Mouse (Mus musculus) gastrocnemius, adult 2 months (tissue): ENCODE measurements around the gene C2. TPM values are rescaled to one million over a fixed set of nuclear protein-coding genes. Genes with fewer than 3 reads are reported as not detected.
A peak's percentile ranks its signal among the peaks of the same experiment; 100 is the strongest.
"Not testable (repeated sequence)": the region's sequence is repeated elsewhere in the genome, so short reads cannot be mapped to it uniquely, and the experiment has no call there.

Experiments
- DNase-seq: peaks from one replicate; pipeline ENCODE4 v3.0.0; 2022
- H3K27ac ChIP-seq: fragments of 200-600 bp; 2 replicates; pipeline ENCODE4 v1.8.1; 2022; ENCODE audit warnings: mild to moderate bottlenecking
- H3K4me3 ChIP-seq: fragments of 200-600 bp; 2 replicates; pipeline ENCODE4 v1.8.1; 2022; ENCODE audit warnings: mild to moderate bottlenecking, moderate library complexity
- CTCF ChIP-seq: fragments of 200-600 bp; IDR thresholded peaks from 2 replicates; pipeline ENCODE4 v1.8.1; 2022; ENCODE audit warnings: antibody characterized with exemption, mild to moderate bottlenecking, moderate library complexity
- intact Hi-C: fragments of 180-260 bp; cut with DNase I; formaldehyde crosslinking; loops from one replicate; pipeline ENCODE4 v1.15.1; 2025
- total RNA-seq, 2 experiments: library from RNA; stranded (reverse); gene quantifications; 2 replicates each; pipeline ENCODE4 v1.2.3; 2021

C2 gene
- total RNA-seq, 2 experiments from 2014 or later, result 1.3 to 3.4 TPM

DNA sequence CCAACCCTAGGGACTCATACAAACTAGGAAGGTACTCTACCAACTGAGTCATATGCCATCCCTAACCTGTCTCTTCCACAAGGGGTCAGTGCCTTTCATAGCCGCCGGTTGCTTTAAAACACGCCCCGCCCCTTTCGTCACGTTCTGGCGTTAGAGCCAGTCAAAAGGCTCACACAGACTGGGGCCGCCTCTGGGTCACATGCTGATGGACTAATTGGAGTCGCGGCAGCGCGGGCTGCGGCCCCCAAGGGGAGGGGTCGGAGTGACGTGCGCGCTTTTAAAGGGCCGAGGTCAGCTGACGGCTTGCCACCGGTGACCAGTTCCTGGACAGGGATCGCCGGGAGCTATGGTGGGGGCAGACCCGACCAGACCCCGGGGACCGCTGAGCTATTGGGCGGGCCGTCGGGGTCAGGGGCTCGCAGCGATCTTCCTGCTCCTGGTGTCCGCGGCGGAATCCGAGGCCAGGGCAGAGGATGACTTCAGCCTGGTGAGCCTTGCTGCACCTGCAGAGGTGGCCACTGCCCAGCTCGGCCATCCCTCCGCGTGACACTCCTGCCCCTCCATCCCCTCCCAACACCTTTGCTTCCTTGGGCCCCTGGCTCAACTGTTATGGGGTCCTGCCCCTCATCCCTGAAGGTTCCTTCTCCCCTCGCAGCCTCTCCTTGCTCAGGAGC lies 33.1 kb upstream of the C2 start, which contains the start of gene Neu1:
TSS of gene Neu1 (plus strand) at position 193 of the 674 bp plus-strand sequence.
- peak within 1 kb of the TSS; percentile 94 for H3K27ac ChIP-seq
- intact Hi-C loops, result loop anchor here (2.0 to 10.0 kb wide), 2 partner anchors 20 to 54 kb away; partner anchors contain the start of gene Lsm2
- peak within 1 kb of the TSS; percentile 89 for H3K4me3 ChIP-seq
- DNase-seq, result peak; percentile 99
- peak; percentile 84 for TF ChIP-seq CTCF

DNA sequence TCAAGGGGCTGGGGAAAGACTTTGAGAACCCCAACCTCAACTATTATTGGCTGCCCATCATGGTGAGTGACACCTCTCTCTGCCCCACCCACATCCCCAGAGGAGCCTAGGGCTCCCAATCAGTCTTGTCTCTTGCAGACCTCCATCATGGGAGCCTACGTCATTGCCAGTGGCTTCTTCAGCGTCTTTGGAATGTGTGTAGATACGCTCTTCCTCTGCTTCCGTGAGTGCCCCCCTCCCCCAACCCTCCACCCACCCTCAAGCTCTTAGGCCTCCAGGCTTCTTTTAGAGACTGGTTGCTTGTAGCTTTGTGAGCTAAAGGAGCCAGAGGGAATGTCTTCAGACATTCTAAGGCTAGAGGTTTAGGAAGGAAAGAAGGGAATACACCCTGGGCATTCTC lies 30.8 kb upstream of the C2 start:
- DNase-seq, result no peak
- Histone ChIP-seq H3K27ac (no peak overlapping the region), H3K4me3 (no peak overlapping the region)
- intact Hi-C loops, result no loop called here
- no peak for TF ChIP-seq CTCF

DNA sequence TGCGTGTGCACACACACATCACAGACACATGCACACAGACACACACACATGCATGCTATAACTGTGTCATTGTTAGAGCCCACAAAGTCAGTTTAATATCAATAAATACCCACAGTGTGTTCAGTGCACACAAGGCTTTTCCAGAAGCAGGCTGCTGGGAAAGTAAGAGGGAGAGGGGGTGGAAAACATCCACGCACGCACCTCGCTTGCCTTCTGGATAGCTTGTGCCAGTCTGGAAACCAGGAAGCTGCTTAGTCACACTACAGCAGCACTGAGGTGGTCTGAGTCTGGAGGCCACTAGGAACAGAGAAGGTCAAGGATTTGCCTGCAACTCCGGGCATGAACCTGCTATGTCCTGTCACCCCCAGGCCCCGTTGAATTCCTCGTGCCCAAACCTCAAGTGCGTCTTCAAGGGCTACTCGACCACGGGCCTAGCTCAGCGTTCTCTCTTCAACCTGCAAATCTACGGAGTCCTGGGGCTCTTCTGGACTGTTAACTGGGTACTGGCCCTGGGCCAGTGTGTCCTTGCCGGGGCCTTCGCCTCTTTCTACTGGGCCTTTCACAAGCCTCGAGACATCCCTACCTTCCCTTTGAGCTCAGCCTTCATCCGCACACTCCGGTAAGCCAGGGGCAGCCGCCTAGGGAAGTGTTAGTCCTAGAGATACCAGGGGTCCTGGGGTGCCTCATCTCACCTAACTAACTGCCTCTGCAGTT lies 29.4 kb upstream of the C2 start:
- TF ChIP-seq CTCF, result no peak

DNA sequence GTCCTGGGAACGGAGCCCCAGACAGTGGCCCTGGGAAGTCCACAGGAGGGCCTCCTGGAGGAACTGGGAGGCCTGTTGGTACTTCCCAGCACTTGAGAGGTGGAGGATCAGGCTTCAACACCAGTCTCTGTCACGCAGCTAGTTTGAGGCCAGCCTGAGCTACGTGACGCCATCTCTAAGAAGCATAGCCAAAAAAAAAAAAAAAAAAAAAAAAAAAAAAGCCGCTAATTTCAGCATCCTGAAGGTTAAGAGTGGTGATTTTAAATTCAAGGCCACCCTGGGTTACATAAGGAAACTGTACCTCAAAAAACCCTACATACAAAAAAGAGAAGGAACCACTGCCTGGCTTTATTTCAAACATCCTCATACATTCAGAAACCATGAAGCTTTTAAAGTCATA lies 26.2 kb upstream of the C2 start:
- TF ChIP-seq CTCF, result no peak
- H3K4me3 ChIP-seq, result no peak overlapping the region
- no peak for DNase-seq
- no peak overlapping the region for H3K27ac ChIP-seq
- intact Hi-C loops, result no loop called here

More for the DNA sequence above, 29.4 kb upstream of the C2 start:
- no peak overlapping the region for H3K27ac ChIP-seq
- intact Hi-C loops, result no loop called here
- no peak overlapping the region for H3K4me3 ChIP-seq
- no peak for DNase-seq

DNA sequence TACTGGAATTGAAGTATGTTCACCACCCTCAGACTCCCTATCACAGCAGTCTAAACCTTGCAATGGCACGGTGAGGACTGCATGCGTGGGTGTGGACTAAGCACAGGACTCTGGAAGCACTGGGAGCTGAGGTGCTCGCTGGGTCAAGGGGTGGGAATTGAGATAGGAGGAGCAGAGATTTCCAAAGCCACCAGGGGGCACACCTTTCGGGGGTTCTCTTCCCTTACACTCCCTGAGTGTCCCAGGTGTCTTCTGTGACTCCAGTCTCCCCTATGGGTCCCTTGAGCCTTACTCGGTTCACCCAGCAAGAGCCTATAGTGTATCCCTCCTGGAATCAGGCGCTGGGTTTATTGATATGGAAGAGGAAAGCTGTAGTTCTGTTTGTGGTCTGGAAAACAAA lies 24.9 kb upstream of the C2 start:
- no peak overlapping the region for H3K27ac ChIP-seq
- peak; percentile 29 for TF ChIP-seq CTCF
- no peak overlapping the region for H3K4me3 ChIP-seq
- DNase-seq, result no peak
- intact Hi-C loops, result no loop called here

DNA sequence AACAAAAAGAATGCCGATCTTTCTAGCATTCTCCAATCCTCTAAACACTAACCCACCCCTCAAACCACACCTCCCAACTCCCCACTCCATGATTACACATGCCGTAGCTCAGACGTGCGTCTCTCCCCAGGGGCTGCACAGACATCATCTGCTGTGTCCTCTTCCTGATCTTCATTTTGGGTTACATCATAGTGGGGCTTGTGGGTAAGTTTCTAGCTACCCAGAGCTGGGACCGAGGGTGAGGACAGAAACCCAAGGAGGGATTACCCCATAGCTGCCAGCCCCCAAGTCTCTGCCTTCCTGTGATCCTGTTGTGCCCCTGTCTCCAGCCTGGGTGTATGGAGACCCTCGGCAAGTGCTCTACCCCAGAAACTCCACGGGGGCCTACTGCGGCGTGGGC lies 19.1 kb upstream of the C2 start:
- TF ChIP-seq CTCF, result no peak
- no peak overlapping the region for H3K27ac ChIP-seq
- no peak for DNase-seq
- intact Hi-C loops, result no loop called here
- no peak overlapping the region for H3K4me3 ChIP-seq

DNA sequence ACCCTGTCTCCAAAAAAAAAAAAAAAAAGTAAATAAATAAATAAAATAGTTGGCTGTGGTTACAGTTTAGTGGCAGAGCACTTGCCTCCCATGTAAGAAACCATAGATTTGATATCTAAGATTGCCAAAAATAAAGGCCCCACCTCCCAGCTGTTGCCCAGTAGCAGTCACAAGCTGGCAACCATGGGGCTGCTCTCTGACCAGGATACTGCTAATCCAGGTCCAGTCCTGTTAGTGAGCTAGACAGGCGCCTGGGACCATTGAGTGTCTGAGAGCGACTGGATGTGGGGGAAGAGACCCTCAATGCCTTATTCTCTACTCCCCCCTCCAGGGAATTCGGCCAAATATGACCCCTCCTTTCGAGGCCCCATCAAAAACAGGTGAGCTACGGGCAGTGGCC lies 18.3 kb upstream of the C2 start:
- TF ChIP-seq CTCF, result no peak
- Histone ChIP-seq H3K27ac (no peak overlapping the region), H3K4me3 (no peak overlapping the region)
- intact Hi-C loops, result no loop called here
- no peak for DNase-seq

DNA sequence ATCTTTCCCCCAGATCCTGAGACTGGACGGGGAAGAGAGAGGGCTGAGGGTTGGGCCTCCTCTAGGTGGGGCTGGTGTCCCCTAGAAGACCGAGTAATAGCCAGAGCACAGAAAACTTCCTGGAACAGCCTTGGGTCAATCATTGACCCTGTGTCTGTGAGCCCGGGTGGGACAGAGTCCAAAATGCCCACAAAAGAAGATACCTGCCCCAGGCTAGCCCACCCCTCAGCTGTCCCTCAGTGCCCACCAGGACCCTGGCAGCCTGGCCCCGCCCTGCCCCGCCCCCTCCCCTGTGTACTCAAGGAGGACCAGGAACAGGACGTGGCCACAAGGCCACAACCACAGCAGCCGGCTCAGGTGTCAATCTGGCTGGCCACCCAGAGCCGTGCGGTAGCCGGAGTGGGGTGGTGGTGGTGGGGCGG lies 17.4 kb upstream of the C2 start:
- TF ChIP-seq CTCF, result peak; percentile 45
- intact Hi-C loops, result no loop called here
- Histone ChIP-seq H3K27ac (peak overlapping the region; percentile 73), H3K4me3 (no peak overlapping the region)
- DNase-seq, result peak; percentile 74

DNA sequence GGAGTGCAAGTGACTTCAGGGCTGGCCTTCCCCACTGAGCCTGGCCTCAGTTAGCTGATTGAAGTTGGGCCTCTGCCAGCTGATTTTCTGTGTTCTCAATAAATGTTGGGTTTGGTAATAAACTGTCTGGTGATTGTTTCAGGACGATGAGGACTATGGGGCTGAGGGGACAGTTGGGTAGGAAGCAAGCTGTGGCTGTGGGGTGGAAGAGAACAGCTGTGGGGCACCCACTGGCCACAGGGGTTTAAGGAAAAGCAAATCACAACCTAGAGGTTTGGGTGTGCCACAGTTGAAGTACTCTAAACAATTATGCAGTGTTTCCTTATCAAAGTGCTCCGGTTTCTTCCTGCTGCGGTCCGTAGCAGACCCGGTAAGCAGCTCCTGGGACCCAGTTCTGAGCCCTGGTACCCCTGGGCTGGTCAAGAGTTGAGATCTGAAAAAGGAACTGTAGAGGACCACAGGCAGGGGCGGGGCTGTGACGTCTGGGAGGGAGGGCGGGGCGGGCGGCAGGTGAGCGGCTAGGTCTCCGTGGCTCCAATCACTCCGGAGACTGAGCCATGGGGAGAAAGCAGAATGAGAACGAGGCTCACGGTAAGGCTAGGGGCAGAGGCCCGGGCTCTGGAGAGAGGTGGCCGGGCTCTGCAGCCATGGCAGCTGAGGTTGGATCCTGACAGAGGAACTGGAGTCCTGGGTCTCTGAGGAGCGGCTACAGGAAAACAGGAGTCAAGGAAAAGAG lies 16.0 kb upstream of the C2 start, which contains the start of gene Slc44a4:
TSS of gene Slc44a4 (plus strand) at position 537 of the 736 bp plus-strand sequence.
- intact Hi-C loops, result no loop called here
- no peak within 1 kb of the TSS for H3K4me3 ChIP-seq
- peak within 1 kb of the TSS; percentile 73 for H3K27ac ChIP-seq
- DNase-seq, result no peak
- no peak for TF ChIP-seq CTCF

DNA sequence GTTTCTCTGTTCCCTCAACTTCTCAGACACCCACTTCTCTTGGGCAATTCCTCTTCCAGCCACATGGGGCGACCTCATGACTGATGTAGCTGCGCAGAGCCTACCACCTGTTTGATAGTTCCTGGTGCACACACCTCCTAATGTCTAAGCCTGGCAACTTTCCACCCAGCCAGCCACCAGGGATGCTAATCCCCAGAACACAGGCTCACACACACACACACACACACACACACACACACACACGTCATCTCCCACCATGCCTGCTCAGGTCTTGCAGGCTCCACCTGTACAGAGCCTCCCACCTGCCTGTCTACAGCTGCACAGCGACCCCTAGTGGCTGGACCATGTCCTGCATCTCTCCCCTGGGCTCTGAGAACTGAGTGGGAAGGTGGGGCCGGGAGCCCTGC lies 13.9 kb upstream of the C2 start:
- intact Hi-C loops, result loop anchor here (1.0 kb wide), 1 partner anchor 57 kb away; no protein-coding TSS in a partner anchor
- peak; percentile 83 for TF ChIP-seq CTCF
- Histone ChIP-seq H3K4me3 (no peak overlapping the region), H3K27ac (no peak overlapping the region)
- peak; percentile 80 for DNase-seq

DNA sequence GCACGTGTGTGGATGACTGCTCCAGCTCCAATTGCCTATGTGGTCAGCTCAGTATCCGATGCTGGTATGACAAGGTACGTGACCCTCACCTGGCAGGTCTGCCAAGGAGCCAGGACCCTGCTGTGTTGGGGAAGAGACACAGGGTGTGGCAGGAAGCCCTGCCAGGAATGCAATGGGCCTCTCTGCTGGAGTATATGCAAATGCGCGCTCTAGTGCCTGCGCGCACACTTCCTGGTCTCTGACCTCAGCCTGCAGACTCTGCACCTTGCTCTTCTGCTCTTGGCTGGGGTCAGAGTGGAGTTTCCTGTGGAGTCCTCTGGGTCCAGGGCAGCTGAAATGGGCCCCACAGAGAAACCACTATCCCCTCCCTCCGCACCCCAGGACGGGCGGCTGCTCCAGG lies 12.9 kb upstream of the C2 start:
- DNase-seq, result no peak
- intact Hi-C loops, result no loop called here
- TF ChIP-seq CTCF, result no peak
- no peak overlapping the region for H3K4me3 ChIP-seq
- no peak overlapping the region for H3K27ac ChIP-seq

DNA sequence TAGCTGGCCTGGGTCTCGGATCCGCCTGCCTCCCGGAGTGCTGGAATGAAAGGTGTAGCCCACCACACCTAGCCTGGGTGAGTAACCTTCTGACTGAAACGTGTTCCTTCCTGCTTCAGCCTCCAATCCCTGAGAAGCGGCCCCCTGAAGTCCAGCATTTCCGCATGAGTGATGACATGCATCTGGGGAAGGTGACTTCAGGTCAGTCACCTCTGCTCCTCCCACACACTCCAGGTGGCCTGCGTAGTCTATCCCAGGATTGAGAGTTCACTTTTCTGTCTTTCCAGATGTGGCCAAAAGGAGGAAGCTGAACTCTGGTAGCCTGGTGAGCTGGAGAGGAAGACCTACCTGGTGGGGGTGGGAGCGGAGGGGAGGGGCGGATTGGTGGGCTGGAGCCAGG lies 4.8 kb upstream of the C2 start:
- no peak for DNase-seq
- intact Hi-C loops, result no loop called here
- no peak overlapping the region for H3K27ac ChIP-seq
- TF ChIP-seq CTCF, result no peak
- H3K4me3 ChIP-seq, result no peak overlapping the region

DNA sequence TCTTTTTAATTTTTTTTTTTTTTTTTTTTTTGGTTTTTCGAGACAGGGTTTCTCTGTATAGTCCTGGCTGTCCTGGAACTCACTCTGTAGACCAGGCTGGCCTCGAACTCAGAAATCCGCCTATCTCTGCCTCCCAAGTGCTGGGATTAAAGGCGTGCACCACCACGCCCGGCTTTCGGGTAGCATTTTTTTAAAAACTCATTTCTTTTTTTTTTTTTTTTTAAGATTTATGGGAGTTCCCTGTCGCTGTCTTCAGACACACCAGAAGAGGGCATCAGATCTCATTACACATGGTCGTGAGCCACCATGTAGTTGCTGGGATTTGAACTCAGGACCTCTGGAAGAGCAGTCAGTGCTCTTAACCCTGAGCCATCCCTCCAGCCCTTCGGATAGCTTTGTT lies 3.9 kb upstream of the C2 start:
- H3K4me3 ChIP-seq, H3K27ac ChIP-seq, DNase-seq, intact Hi-C loops: not testable (repeated sequence)

DNA sequence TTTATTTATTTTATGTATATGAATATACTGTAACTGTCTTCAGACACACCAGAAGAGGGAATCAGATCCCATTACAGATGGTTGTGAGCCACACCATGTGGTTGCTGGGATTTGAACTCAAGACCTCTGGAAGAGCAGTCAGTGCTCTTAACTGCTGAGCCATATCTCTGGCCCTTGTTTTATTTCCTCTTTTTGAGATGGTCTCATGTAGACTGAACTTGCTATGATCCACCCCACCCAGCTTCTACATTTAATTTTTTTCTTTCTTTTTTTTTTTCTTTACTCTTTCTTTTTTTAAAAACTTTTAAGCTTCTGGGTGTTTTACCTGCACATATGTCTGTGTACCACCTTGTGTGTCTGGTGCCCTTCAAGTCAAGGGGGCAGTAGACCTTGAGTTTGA lies 2.8 kb upstream of the C2 start:
- DNase-seq, H3K4me3 ChIP-seq, intact Hi-C loops: not testable (repeated sequence)
- peak overlapping the region; percentile 16; the same call in 1 of the 2 replicates for H3K27ac ChIP-seq
